Mouse (Mus musculus): ENCODE data around the gene Ccdc187. TPM values are rescaled to one million over a fixed set of nuclear protein-coding genes. Genes with fewer than 3 reads are reported as not detected.

The Ccdc187 gene
- polyA plus RNA-seq, 1 experiment from 2014 or later: not detected

- Histone ChIP-seq H3K9ac (replicated peaks; ENCODE audit: low read length) (no peak overlapping the region), H3K4me3 (ENCODE audit: low read depth, low read length) (no peak overlapping the region), H3K4me1 (ENCODE audit: control insufficient read depth, insufficient read depth, low read length) (peaks cover 13% of the 10 kb centered on the region), H3K9me3 (replicated peaks; ENCODE audit: control insufficient read depth, low read length) (no peaks in the 10 kb centered on the region), H3K27me3 (ENCODE audit: control insufficient read depth, insufficient read depth, low read length) (no peaks in the 10 kb centered on the region), H3K4me2 (ENCODE audit: low read depth, low read length) (no peak overlapping the region), H3K27ac (replicated peaks; ENCODE audit: low read depth, low read length) (no peak overlapping the region), H3K36me3 (replicated peaks; ENCODE audit: control insufficient read depth, insufficient read depth, low read depth, low read length) (peaks cover 10% of the 10 kb centered on the region)
- 88% methylated on average over 13 of the region's 13 CpGs for WGBS
- no peak for DNase-seq (ENCODE audit: low spot score)
- no peak for ATAC-seq (replicated peaks; ENCODE audit: insufficient number of reproducible peaks, low FRiP score, low TSS enrichment, low read depth)
These were observed 25.3 kb upstream of the Ccdc187 start for GRCm38 (mm10) chr2:26319519-26320244.

GRCm38 (mm10) chr2:26319109-26319508 is 24.8 kb upstream of the Ccdc187 start:
- Histone ChIP-seq H3K27ac (replicated peaks; ENCODE audit: low read depth, low read length) (no peak overlapping the region), H3K4me3 (ENCODE audit: low read depth, low read length) (no peak overlapping the region), H3K27me3 (ENCODE audit: control insufficient read depth, insufficient read depth, low read length) (no peaks in the 10 kb centered on the region), H3K4me1 (ENCODE audit: control insufficient read depth, insufficient read depth, low read length) (peaks cover 19% of the 10 kb centered on the region), H3K36me3 (replicated peaks; ENCODE audit: control insufficient read depth, insufficient read depth, low read depth, low read length) (peaks cover 6% of the 10 kb centered on the region), H3K9me3 (replicated peaks; ENCODE audit: control insufficient read depth, low read length) (no peaks in the 10 kb centered on the region), H3K9ac (replicated peaks; ENCODE audit: low read length) (no peak overlapping the region), H3K4me2 (ENCODE audit: low read depth, low read length) (no peak overlapping the region)
- 91% methylated on average over 9 of the region's 9 CpGs for WGBS
- DNase-seq (ENCODE audit: low spot score) (no peak), ATAC-seq (replicated peaks; ENCODE audit: insufficient number of reproducible peaks, low FRiP score, low TSS enrichment, low read depth) (no peak)

DNA sequence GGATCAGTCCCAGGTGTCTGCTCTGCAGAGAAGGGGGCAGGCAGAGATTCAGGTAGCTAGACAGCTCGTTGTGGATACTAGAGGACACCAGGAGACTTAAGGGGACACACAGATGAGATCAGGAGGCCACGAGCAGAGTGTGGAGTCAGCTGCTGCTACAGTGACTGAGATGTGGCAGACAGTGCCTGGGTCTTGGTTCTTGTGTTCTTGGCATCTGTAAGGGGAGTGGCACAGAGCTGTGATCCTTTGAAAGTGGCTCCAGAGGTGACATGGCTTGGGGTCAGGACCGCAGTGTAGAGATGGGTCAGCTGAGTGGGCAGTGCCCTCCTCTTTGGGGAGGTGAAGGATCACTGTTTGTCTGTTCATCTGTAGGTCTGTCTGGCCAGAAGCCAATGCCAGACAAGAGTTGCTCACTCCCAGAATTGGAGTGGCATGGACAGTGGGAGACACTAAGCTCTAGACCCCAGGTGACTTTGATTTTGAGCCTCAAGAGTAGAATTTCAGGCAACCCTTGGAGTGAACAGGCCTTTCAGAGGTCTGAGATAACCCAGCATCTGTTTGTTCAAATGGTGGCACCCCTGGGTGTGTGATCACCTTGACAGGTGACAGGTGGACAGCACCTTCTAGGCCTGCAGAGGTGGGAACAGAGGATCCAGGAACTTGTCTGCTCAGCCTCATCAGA is 23.8 kb upstream of the Ccdc187 start:
- peaks cover 19% of the 10 kb centered on the region for H3K4me1 ChIP-seq (ENCODE audit: control insufficient read depth, insufficient read depth, low read length)
- peaks cover under 1% of the 10 kb centered on the region; the same call in 1 of the 2 replicates for H3K36me3 ChIP-seq (replicated peaks; ENCODE audit: control insufficient read depth, insufficient read depth, low read depth, low read length)
- H3K4me3 ChIP-seq (ENCODE audit: low read depth, low read length): no peak overlapping the region
- H3K9me3 ChIP-seq (replicated peaks; ENCODE audit: control insufficient read depth, low read length): no peaks in the 10 kb centered on the region
- H3K4me2 ChIP-seq (ENCODE audit: low read depth, low read length): no peak overlapping the region
- 89% methylated on average over 3 of the region's 3 CpGs for WGBS
- no peak overlapping the region for H3K9ac ChIP-seq (replicated peaks; ENCODE audit: low read length)
- ATAC-seq (replicated peaks; ENCODE audit: insufficient number of reproducible peaks, low FRiP score, low TSS enrichment, low read depth) (no peak), DNase-seq (ENCODE audit: low spot score) (no peak)
- no peaks in the 10 kb centered on the region for H3K27me3 ChIP-seq (ENCODE audit: control insufficient read depth, insufficient read depth, low read length)
- no peak overlapping the region for H3K27ac ChIP-seq (replicated peaks; ENCODE audit: low read depth, low read length)

DNA sequence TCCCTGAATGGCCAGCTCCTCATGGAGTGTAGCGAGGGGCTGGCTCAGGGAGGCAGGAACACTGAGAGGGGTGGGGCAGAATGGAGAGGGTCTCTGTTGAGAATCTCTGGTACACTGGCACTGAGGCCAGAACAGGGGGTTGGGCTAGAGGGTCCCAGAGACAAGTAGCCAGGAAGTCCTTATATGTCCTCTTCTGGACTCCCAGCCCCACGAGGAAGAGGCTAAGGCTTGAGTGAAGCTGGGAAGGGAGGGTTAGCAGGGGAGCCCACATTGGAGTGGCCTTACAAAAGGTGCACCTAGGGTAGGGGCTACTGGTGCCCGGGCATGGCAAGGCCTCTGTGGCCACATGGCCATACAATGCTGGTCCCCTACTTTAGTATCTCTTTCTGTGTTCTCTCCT is 23.0 kb upstream of the Ccdc187 start:
- DNase-seq (ENCODE audit: low spot score): no peak
- H3K27ac ChIP-seq (replicated peaks; ENCODE audit: low read depth, low read length): no peak overlapping the region
- 70% methylated on average over 3 of the region's 3 CpGs for WGBS

DNA sequence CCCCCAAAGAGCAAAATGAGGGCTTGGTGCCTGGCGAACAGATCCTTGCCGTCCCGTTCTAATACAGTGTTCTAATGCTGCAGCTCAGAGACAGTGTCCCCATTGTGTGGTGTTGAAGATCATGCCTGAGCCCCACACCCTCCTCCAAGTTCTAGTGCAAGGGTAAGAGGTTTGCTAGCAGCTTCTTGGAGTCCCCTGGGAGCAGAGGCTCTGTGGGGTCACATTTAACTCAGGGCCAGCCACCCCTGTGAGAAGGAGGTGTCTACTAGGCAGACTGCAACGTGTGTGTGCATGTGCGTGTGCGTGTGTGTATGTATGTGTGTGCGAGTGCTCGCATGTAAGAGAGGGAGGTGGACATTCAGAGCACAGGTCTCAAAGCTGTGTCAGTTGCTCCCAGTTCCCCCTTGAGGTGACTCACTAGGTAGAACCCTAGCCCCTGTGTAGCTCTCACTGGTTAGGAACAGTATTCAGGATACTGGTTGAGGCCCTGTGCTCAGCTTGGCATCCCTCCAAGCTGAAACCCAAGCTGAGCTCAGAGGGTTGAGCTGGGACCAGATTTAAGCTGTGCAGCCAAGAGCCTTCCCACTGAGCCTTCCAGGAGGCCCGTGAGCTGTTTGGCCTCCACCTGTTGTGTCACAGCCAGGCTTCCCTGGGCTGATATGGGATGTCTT is 22.4 kb upstream of the Ccdc187 start:
- Histone ChIP-seq H3K27me3 (ENCODE audit: control insufficient read depth, insufficient read depth, low read length) (no peaks in the 10 kb centered on the region), H3K9ac (replicated peaks; ENCODE audit: low read length) (peak overlapping the region; percentile 94), H3K36me3 (replicated peaks; ENCODE audit: control insufficient read depth, insufficient read depth, low read depth, low read length) (no peaks in the 10 kb centered on the region), H3K4me3 (ENCODE audit: low read depth, low read length) (peak overlapping the region; percentile 93), H3K27ac (replicated peaks; ENCODE audit: low read depth, low read length) (peak overlapping the region; percentile 96; the same call in 1 of the 2 replicates), H3K4me1 (ENCODE audit: control insufficient read depth, insufficient read depth, low read length) (peaks cover 19% of the 10 kb centered on the region), H3K4me2 (ENCODE audit: low read depth, low read length) (peak overlapping the region; percentile 95), H3K9me3 (replicated peaks; ENCODE audit: control insufficient read depth, low read length) (no peaks in the 10 kb centered on the region)
- 63% methylated on average over 9 of the region's 9 CpGs for WGBS
- DNase-seq (ENCODE audit: low spot score) (peak; percentile 38), ATAC-seq (replicated peaks; ENCODE audit: insufficient number of reproducible peaks, low FRiP score, low TSS enrichment, low read depth) (no peak)

More for the DNA sequence above, 23.0 kb upstream of the Ccdc187 start:
- Histone ChIP-seq H3K9me3 (replicated peaks; ENCODE audit: control insufficient read depth, low read length) (no peaks in the 10 kb centered on the region), H3K36me3 (replicated peaks; ENCODE audit: control insufficient read depth, insufficient read depth, low read depth, low read length) (no peaks in the 10 kb centered on the region), H3K4me3 (ENCODE audit: low read depth, low read length) (no peak overlapping the region), H3K9ac (replicated peaks; ENCODE audit: low read length) (peak overlapping the region; percentile 94), H3K4me1 (ENCODE audit: control insufficient read depth, insufficient read depth, low read length) (peaks cover 19% of the 10 kb centered on the region), H3K4me2 (ENCODE audit: low read depth, low read length) (peak overlapping the region; percentile 95), H3K27me3 (ENCODE audit: control insufficient read depth, insufficient read depth, low read length) (no peaks in the 10 kb centered on the region)
- no peak for ATAC-seq (replicated peaks; ENCODE audit: insufficient number of reproducible peaks, low FRiP score, low TSS enrichment, low read depth)

DNA sequence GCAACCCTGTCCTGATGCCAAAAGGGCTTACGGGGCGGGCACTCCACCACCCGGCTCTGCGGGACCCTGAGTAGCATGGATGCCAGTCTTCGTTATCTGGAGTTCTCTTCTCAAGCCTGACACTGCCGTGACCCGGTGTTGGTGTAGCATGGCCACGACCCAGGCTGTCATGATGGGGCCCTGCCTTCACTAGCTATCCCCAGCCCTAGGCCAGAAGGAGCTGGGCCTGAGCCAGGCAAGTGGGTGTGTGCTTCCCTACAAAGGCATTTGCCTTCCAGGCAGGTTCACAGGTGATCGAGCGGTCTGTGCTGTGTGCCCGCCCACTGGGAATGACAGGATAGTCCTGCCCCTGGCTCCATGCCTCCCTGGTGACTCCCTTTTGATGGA is 21.6 kb upstream of the Ccdc187 start:
- Histone ChIP-seq H3K4me3 (ENCODE audit: low read depth, low read length) (peak overlapping the region; percentile 93), H3K36me3 (replicated peaks; ENCODE audit: control insufficient read depth, insufficient read depth, low read depth, low read length) (no peaks in the 10 kb centered on the region), H3K27me3 (ENCODE audit: control insufficient read depth, insufficient read depth, low read length) (no peaks in the 10 kb centered on the region), H3K9ac (replicated peaks; ENCODE audit: low read length) (peak overlapping the region; percentile 94), H3K27ac (replicated peaks; ENCODE audit: low read depth, low read length) (peak overlapping the region; percentile 96), H3K4me1 (ENCODE audit: control insufficient read depth, insufficient read depth, low read length) (peaks cover 19% of the 10 kb centered on the region), H3K4me2 (ENCODE audit: low read depth, low read length) (peak overlapping the region; percentile 95), H3K9me3 (replicated peaks; ENCODE audit: control insufficient read depth, low read length) (no peaks in the 10 kb centered on the region)
- DNase-seq (ENCODE audit: low spot score): peak; percentile 32
- 0% methylated on average over 11 of the region's 11 CpGs for WGBS
- ATAC-seq (replicated peaks; ENCODE audit: insufficient number of reproducible peaks, low FRiP score, low TSS enrichment, low read depth): peak; percentile 20

GRCm38 (mm10) chr2:26315072-26315924 is 20.9 kb upstream of the Ccdc187 start, which contains the start of gene Gpsm1:
Gpsm1 (plus strand) TSS chr2:26315515.
- H3K4me1 ChIP-seq (ENCODE audit: control insufficient read depth, insufficient read depth, low read length): peaks cover 19% of the 10 kb centered on the region

More at GRCm38 (mm10) chr2:26315072-26315924, 20.9 kb upstream of the Ccdc187 start, which contains the start of gene Gpsm1:
- DNase-seq (ENCODE audit: low spot score) (peak; percentile 92), ATAC-seq (replicated peaks; ENCODE audit: insufficient number of reproducible peaks, low FRiP score, low TSS enrichment, low read depth) (peak; percentile 79)
- Histone ChIP-seq H3K9ac (replicated peaks; ENCODE audit: low read length) (peak within 1 kb of the TSS; percentile 94), H3K4me3 (ENCODE audit: low read depth, low read length) (peak within 1 kb of the TSS; percentile 93), H3K9me3 (replicated peaks; ENCODE audit: control insufficient read depth, low read length) (no peaks in the 10 kb centered on the region), H3K36me3 (replicated peaks; ENCODE audit: control insufficient read depth, insufficient read depth, low read depth, low read length) (no peaks in the 10 kb centered on the region), H3K4me2 (ENCODE audit: low read depth, low read length) (peak within 1 kb of the TSS; percentile 95), H3K27ac (replicated peaks; ENCODE audit: low read depth, low read length) (peak within 1 kb of the TSS; percentile 96), H3K27me3 (ENCODE audit: control insufficient read depth, insufficient read depth, low read length) (no peaks in the 10 kb centered on the region)
- WGBS: under 1% methylated on average over 65 of the region's 66 CpGs
